Mouse (Mus musculus): ENCODE measurements around the gene Zc3h12c. TPM values are rescaled to one million over a fixed set of nuclear protein-coding genes. Genes with fewer than 3 reads are reported as not detected.

Zc3h12c gene
- total and polyA plus RNA-seq, 3 experiments = 1.3 TPM; not detected in 1

DNA sequence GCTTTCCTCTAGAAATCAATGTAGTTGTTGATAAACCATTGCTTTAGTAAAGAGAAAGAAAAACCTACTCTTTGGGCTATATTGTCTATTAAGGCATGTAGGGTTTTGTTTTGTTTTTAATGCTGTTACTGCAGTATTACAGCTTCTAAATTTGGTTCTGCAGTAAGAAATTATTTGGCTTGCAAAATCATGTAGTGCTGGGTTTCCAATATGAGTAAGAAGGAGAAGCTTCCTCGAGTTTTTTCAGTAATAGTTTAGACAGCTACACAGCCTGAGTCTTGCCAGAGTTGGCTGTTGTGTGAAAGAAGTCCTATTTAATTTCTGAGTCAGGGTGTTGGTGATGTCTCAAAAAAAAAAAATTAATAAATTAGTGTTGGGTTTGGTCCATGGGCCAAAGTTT, 90.7 kb downstream of the Zc3h12c start:
- no peak overlapping the region for H3K9ac ChIP-seq (ENCODE audit: control insufficient read depth, low read depth, low read length, poor library complexity, severe bottlenecking)
- TF ChIP-seq CHD2 (IDR thresholded peaks at IDR 0.05; ENCODE audit: low read length) (no peak), MAZ (IDR thresholded peaks at IDR 0.05; ENCODE audit: low read depth, low read length) (no peak), NRF1 (IDR thresholded peaks at IDR 0.05; ENCODE audit: insufficient read depth, low read depth, low read length, poor library complexity, severe bottlenecking) (no peak), ZC3H11A (IDR thresholded peaks at IDR 0.05; ENCODE audit: low read depth, low read length) (no peak), USF2 (IDR thresholded peaks at IDR 0.05; ENCODE audit: borderline replicate concordance in 1 of 2, insufficient read depth in 1 of 2, low read depth in 1 of 2, low read length in 2 of 2) (no peak), POLR2AphosphoS2 (IDR thresholded peaks at IDR 0.05; ENCODE audit: low read length) (no peak), POLR2AphosphoS5 (IDR thresholded peaks at IDR 0.05; ENCODE audit: borderline replicate concordance, low read depth, low read length) (no peak), RCOR1 (IDR thresholded peaks at IDR 0.05; ENCODE audit: low read depth, low read length) (no peak), ETS1 (IDR thresholded peaks at IDR 0.05; ENCODE audit: low read depth, low read length) (no peak), KAT2A (conservative IDR thresholded peaks at IDR 0.05; ENCODE audit: low read depth, low read length) (no peak), E2F4 (IDR thresholded peaks at IDR 0.05; ENCODE audit: borderline replicate concordance, low read depth, low read length) (no peak), NELFE (IDR thresholded peaks at IDR 0.05; ENCODE audit: low read depth, low read length) (no peak), GATA1 (IDR thresholded peaks at IDR 0.05; ENCODE audit: low read depth, low read length) (no peak), TCF12 (IDR thresholded peaks at IDR 0.05; ENCODE audit: low read depth, low read length) (no peak), BHLHE40 (IDR thresholded peaks at IDR 0.05; ENCODE audit: borderline replicate concordance, low read depth, low read length) (no peak), MAFK (IDR thresholded peaks at IDR 0.05; ENCODE audit: borderline replicate concordance, low read depth, low read length) (no peak), MXI1 (IDR thresholded peaks at IDR 0.05; ENCODE audit: low read depth, low read length) (no peak)
- DNase-seq (ENCODE audit: low read depth, low spot score) = no peak
- peaks cover 22 to 61% of the 10 kb centered on the region in 2 experiments for H3K36me3 ChIP-seq (ENCODE audit: control insufficient read depth in 1 of 2, insufficient read depth in 2 of 2, low read length in 2 of 2)
- no peaks in the 10 kb centered on the region for H3K9me3 ChIP-seq (replicated peaks; ENCODE audit: insufficient read depth, low read length)
- peaks cover 10 to 20% of the 10 kb centered on the region in 2 experiments for H3K4me1 ChIP-seq (ENCODE audit: control insufficient read depth in 1 of 2, insufficient read depth in 2 of 2, low read length in 2 of 2)
- H3K27me3 ChIP-seq (ENCODE audit: control insufficient read depth in 1 of 2, insufficient read depth in 2 of 2, low read length in 2 of 2) = no peaks in the 10 kb centered on the region
- peaks cover 1% of the 10 kb centered on the region; the same call in 1 of the 2 replicates for H3K79me2 ChIP-seq (ENCODE audit: control insufficient read depth, insufficient read depth, low read length, poor library complexity)
- H3K4me3 ChIP-seq (ENCODE audit: control insufficient read depth in 1 of 2, insufficient read depth in 1 of 2, low read depth in 2 of 2, low read length in 2 of 2) = no peak overlapping the region
- no peak overlapping the region for H3K27ac ChIP-seq (ENCODE audit: control insufficient read depth, low read depth, low read length)

- no peak overlapping the region for H3K27ac ChIP-seq (ENCODE audit: control insufficient read depth, low read depth, low read length)
- peaks cover 1% of the 10 kb centered on the region; the same call in 1 of the 2 replicates for H3K79me2 ChIP-seq (ENCODE audit: control insufficient read depth, insufficient read depth, low read length, poor library complexity)
- H3K4me3 ChIP-seq (ENCODE audit: control insufficient read depth in 1 of 2, insufficient read depth in 1 of 2, low read depth in 2 of 2, low read length in 2 of 2) = no peak overlapping the region
- TF ChIP-seq ETS1 (IDR thresholded peaks at IDR 0.05; ENCODE audit: low read depth, low read length) (peak; percentile 43; the same call in 1 of the 2 replicates), NRF1 (IDR thresholded peaks at IDR 0.05; ENCODE audit: insufficient read depth, low read depth, low read length, poor library complexity, severe bottlenecking) (no peak), RCOR1 (IDR thresholded peaks at IDR 0.05; ENCODE audit: low read depth, low read length) (peak; percentile 83; the same call in 1 of the 2 replicates), EP300 (IDR thresholded peaks at IDR 0.05; ENCODE audit: low read depth in 1 of 2, low read length in 2 of 2) (no peak), KAT2A (conservative IDR thresholded peaks at IDR 0.05; ENCODE audit: low read depth, low read length) (no peak)
- H3K4me1 ChIP-seq (ENCODE audit: control insufficient read depth in 1 of 2, insufficient read depth in 2 of 2, low read length in 2 of 2) = peaks cover 4 to 7% of the 10 kb centered on the region in 2 experiments; a peak in 3 of 4 replicates
- no peaks in the 10 kb centered on the region for H3K27me3 ChIP-seq (ENCODE audit: control insufficient read depth in 1 of 2, insufficient read depth in 2 of 2, low read length in 2 of 2)
- DNase-seq (ENCODE audit: low read depth, low spot score) = no peak
- no peak overlapping the region for H3K9ac ChIP-seq (ENCODE audit: control insufficient read depth, low read depth, low read length, poor library complexity, severe bottlenecking)
- H3K9me3 ChIP-seq (replicated peaks; ENCODE audit: insufficient read depth, low read length) = no peaks in the 10 kb centered on the region
- H3K36me3 ChIP-seq (ENCODE audit: control insufficient read depth in 1 of 2, insufficient read depth in 2 of 2, low read length in 2 of 2) = peaks cover 13 to 68% of the 10 kb centered on the region in 2 experiments
Observed at GRCm38 (mm10) chr9:52076089-52076488, 92.3 kb downstream of the Zc3h12c start.

Measured in MEL (cell line).